Mouse (Mus musculus): ENCODE results near the gene Ovca2. TPM values are rescaled to one million over a fixed set of nuclear protein-coding genes. Genes with fewer than 3 reads are reported as not detected.

The Ovca2 gene
- total RNA-seq, 2 experiments from 2014 or later: 8.1 to 8.7 TPM

DNA sequence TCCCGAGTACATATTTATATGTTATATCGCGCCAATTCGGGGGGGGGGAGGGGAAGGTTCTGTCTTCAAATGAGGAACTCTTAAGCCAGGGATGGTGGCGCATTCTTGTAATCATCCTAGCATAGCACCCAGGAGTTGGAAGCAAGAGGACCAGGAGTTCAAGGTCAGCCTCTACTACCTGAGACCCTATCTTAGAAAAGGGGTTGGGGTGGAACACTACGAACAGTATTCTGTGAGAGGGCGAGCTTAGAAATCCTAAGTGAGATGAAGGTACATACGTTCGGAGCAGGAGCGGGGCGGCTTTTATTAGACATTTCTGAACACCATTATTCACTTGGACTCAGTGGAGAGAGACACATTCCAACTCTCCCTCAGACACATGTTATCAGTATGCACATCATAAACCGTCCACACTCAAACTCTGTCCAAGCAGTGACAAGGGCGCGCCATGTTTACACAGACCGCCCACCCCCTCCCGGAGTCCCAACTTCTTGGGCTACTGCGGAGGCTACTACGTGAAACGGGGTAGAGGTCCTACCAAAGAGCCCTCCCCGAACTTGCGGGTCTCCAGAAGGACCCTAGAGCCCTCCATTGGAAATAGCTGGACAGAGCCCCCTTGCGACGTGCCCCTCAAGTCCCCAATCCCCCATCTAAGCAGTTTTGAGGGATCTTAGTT, 9.1 kb downstream of the Ovca2 start, which contains the start of gene Hic1:
Gene Hic1 (minus strand): TSS at position 115 of the 676 bp plus-strand sequence.
- DNase-seq: no peak

DNA sequence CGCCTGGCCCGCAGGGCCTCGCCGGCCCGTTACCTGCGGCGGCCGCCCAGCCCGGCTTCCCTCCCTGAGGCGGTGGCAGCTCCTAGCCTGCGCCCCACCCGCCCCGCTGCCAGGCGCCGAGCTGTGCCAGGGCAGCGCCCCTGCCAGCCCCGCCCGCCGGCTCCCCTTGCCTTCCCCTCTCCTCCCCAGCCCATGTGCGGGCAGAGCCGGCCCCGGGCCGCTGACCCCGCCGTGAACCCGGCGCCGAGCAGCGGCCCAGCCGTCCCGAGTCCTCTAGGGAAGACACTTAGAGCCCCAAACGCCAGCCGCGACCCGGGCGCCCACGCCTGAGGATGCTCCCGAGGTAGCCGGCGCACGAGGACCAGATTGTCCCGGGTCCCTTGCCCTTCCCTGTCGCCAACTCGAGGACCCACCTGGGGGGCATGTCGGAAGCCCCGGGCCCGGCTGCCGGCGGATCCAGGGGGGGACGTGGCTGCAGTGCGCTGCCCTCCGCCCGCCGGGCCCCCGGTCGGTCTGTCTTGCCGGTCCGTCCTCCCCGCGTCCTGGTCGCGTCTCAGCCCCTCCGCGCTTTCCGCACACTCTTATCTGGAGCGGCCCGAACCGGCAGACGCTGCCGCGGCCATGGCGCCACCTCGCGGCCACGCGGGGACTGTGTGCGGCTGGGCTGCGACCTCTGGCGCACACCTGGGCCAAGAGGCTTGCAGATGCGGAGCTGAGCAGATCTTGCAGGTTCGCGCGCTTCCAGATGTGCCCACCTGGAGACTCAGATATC, 9.9 kb downstream of the Ovca2 start:
- DNase-seq: peak; percentile 94

DNA sequence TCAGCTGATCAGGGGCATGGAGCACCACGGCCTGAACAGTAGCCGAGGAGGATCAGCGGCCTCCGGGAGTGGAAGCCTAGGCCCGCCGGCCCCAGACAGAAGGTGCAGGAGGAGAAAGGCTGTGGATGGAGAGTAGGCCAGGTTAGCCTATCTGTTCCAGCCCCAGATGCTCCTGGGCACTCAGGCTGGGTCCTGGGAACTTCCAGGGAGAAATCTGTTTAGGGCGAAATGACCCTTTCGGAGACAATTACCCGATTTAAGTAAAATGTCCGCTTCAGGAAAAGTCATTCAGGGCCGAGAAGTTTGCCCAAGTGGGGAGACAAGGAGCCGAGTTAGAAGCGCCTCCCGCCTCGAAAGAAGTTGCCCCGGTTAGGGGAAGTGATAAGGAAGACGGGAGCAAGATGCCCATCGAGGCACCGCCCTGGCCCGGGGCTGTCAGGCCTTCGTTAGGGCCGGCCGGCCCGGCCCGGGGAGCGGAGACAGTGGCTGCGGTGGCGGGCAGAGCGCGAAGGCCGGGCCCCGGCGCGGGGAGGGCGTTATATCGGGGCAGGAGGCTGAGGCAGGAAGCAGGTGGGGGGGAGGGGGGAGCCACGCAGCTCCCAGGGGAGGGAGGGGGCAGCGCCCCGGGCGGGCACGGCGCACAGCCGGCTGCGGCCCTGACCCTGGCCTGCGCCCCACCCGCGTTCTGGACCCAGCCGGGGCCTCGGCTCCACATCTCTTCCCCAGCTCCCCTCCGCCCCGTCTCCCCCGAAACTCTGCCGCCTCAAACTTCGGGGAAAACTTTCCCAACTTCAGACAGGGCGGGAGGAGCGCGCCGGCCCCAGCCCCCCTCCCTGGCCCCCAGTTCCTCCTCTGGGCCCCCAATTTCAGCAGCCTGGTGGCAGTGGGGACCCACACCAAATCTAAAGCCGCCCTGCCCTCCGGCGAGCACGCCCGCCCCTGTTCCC, 10.7 kb downstream of the Ovca2 start:
- DNase-seq: peak; percentile 66

DNA sequence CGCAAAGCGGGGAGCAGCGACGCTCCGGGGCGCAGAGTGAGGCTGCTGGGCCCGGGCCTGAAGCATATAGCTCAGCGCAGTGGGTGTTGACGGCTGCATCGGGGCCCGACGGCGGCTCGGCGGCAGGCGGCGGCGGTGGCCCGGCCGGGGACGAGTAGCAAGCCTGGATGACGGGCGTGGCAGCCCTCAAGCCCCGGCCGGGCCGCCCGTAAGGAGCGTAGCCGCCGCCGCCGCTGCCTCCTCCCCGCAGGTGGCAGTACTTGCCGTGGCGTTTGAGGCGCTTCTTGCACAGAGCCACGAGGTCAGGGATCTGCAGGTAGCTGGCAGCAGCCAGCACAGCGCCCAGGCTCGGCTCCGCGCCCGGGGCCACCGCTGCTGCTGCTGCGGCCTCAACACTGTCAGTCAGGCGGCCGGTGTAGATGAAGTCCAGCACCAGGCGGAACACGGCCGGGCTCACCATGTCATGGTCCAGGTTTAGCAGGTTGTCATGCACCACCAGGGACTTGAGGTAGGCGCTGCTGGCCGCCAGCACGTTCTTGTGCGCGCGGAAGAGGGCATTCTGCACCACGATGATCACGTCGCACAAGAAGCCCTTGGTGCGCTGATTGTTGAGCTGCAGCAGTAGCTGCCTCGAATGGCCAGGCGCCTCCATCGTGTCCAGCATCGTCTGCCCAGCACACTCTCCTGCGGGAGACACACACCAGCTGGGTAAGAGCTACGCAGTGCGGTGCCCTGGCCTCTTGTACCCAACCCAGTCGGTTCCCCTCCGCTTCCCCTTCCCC, 11.6 kb downstream of the Ovca2 start:
- DNase-seq: peak; percentile 59

DNA sequence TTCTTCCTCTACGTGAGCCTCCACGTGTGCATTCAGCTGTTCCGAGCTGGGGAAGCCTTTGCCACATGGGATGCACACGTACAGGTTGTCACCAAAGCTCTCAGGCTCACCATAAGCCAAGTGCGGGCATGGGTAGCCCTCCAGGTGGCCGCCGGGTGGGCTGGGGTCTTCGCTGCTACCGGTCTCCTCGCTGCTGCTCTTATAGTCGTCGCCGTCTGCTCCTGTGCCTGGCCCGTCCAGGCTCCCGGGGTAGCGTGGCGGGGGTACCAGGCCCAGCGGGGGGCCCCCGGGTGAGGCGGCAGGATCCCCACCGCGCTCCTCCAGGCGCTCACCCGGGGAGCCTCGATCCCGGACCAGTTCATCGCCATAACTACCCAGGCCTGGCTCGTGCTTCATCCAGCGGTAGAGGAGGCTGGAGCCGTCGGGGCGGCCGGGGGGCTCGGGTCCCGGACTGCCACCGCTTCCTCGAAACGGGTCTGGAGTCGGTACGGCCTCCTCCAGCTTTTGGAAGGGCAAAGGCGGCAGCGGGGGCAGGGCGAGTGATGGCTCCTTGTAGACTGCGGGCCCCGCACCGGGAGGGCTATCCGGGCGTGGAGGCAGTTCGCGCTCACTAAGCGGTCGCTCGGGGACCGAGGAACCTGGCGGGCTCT, 12.3 kb downstream of the Ovca2 start:
- DNase-seq: peak; percentile 47

DNA sequence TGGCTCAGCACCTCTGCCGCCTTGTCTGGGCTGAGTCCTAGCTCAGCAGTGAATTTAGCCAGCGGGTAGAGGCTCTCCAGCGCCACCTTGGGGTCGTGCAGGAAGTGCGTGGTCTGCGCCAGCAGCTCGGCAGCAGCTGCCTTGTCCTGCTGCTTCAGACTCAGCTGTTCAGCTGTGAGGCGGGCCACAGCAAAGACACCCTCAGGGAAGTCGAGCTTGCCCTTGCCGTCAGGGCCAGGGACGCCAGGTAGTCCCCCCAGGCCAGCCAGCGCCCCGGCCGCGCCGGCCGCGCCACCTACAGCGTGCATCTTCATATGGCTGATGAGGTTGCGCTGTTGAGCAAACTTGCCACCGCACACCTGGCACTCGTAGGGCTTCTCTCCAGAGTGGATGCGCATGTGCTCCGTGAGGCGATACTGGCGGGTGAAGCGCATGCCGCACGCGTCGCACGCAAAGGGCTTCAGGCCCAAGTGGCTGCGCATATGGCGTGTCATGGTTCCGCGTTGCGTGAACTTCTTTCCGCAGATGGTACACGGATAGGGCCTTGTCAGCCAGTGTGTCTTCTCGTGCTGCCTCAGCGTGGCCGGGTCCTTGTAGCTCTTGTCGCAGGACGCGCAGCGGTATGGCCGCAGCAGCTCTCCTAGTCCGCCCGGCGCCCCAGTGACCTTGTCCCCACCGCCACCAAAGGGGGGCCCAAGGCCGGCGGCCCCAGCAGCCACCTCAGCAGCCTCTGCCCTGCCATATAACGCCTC, 13.0 kb downstream of the Ovca2 start:
- DNase-seq: peak; percentile 89

DNA sequence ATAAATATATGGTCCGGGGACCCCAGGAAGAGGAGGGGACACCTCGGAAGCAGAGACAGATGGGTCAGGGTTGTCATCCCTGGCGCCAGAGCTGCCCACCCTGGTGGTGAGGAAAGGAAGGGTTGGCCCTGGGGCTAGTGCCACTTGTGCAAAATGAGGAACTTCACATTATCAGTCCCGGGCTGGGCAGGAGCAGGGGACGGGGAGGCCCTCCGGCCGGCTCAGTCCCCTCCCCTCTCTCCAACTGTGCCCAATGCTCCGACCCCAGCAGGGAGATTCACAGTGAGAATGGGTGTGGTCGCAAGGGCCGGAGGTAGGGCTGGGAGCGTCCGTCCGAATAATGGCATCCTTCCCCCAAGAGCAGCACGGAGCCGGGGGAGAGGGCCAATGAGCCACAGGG, 13.9 kb downstream of the Ovca2 start:
- no peak for DNase-seq

DNA sequence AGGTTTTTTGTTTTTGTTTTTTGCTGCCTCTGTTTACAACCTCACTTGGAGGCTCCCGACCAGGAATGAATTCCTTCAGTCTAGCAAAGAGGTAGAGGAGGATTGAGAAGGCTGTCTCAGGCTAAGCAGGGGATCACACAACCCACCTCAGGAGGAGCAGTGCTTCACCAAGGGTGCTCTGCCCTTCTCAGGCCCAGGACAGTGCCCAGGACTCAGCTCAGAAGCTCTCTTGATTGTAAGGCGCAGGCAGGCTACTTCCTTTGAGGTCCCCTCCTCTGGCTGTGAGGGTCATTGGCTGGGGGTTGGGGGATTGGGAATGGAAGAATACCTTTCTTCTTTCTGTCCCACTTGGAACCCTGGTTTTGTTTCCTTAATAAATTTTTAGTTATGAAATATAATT, 14.6 kb downstream of the Ovca2 start:
- no peak for DNase-seq

DNA sequence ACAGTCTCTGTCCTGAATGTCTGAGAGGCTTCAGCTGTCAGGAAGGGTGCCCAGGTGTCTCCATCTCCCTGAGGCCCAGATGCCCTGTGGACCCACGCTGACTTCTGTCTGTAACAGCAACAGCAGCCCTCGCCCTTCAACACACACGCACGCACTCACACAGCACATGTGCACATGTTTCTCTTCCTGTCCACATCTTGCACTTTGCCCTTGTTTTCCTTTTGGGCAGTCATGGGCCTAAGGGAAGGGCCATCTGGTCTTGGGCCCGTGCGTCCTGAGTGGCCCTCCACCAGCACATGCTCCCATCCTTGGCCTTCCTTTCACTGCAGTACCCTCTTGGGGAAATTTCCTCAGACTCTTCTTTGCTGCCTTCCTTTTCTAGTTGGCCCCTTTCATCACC, 15.3 kb downstream of the Ovca2 start:
- DNase-seq: no peak

DNA sequence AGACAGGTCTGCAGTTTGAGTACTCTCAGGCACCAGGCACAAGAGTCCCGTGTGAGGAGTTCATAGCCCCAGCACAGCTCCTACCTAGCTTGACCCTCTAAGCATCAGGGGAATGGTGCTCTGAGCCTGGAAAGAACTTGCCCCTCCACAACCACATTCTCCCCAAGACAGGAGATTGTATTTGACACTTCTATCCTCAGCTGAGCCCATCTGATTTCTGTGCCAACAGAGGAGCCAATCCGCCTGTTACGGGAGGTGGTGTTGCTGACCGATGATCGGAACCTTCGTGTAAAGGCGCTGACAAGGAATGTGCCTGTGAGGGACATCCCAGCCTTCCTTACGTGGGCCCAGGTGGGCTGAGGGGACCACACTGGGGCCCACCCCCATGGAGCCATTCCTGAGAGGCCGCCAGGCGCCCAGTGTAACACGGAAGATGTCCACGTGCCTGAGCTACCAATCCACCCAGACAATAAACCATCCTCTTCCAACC, 16.0 kb downstream of the Ovca2 start:
- no peak for DNase-seq

DNA sequence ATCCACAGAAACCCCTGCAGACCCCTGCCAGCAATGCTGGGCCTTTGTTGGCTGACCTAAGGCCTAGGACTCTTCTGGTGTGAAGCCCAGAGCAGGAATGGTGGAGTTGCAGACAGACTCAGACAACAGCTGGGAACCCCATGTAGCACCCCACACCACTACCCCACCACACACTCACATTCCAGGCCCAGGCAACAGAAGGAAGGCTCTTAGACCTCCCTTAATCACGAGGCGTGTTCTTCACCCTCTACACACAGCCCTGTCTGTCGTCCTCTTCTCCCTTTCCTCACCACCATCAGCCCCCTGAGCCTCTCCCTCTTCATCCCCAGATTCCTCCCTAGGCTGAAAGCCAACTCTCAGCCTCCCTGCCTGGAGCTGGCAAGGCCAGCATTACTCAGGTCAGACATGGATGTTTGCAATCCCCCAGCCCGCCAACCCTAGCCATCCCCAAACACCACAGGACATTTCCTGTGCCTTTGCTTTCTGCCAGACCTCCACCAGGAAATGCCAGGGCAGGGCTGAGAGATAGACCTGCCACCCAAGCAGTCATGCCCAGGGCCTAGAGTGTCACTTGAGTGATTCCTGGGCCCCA, 17.1 kb downstream of the Ovca2 start:
- peak; percentile 46 for DNase-seq

DNA sequence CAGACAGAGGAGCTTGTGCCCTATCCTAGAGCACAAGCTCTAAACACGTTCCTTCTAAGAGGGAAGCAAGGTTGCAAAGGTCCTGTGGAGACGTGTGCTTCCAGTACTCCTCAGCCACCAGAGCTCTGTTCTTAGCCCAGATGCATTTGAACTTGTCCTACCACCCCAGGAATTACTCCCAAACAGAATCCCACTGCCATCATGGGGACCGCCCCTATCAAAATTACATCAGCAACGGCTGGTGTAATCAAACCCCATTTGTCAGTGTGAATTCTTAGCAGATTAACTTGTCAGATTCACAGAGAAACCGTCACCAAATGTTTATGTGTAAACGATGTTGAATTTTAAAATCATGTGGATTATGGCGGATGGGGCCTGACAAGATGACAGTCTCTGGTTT, 17.7 kb downstream of the Ovca2 start:
- no peak for DNase-seq

DNA sequence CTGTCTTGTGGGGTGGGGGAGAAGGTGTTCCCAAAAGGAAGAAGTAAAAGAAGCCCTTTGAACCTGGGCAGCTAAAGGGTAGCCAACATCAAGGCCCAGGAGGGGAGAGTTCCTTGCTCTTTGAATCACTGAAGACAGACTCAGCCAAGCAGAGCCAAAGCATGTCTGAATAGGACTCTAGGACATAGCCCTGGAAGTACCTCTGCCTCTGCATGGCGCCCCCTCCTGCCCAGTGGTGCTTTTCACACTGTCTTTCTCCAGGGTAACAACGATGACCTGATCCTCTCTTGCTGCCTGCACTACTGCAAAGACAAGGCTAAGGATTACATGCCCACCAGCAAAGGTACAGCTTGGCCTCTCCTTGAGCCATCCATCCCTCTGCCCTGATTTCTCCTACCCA, 19.1 kb downstream of the Ovca2 start:
- peak; percentile 79 for DNase-seq

DNA sequence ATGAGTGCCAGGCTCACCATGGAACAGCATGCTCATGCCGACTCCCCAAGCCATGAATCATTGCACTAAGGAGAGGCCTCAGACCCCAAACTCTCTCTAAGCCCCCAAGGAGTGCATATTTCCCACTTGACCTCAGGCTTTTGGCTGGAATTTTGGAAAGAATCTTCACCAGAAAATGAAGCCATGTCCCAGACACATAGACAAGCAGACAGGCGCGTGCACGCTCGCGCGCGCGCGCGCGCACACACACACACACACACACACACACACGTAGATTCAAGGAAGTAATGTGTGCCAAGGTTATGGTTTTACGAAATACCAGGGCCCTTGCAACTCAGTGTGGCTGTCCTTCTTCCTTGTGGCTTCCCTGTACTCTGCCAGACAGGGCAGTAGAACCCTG, 20.2 kb downstream of the Ovca2 start:
- peak; percentile 50 for DNase-seq

DNA sequence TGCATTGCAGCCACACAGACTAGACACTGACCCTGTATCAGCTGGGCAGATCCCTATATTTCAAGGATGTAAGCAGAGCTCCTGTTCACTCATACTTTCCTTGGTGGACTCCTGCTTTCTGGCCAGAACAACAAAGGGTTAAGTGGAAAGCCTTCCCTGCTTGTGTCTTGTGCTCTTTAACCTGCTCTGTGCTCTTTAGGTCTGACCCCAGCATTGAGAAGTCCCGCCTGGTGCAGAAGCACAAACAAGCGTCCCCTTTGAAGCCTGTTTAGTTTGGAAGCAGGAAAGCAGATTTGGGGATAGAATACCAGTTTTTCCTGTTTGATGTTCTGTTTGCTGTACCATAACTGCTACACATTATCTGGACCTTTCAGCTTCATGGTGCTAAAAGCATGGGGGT, 20.7 kb downstream of the Ovca2 start:
- DNase-seq: no peak

DNA sequence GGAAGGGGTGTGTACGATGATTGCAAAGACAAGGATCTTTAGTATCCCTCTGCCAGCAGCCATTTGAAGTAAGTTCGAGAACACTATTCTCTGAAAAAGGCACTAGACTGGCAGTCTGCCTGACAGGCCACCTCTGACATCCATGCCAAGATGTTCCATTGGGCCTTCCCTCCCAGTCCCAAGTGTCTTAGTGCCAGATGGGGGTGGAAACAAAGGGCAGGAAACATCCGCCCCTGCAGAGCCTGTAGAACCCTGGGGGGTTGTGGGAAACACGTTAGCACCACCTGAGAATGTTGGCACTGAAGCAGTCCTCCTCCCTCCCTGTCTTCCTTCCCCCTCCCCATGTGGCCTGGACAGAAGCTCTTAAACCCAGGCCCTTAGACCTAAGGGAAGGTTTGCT, 21.6 kb downstream of the Ovca2 start:
- peak; percentile 35 for DNase-seq

DNA sequence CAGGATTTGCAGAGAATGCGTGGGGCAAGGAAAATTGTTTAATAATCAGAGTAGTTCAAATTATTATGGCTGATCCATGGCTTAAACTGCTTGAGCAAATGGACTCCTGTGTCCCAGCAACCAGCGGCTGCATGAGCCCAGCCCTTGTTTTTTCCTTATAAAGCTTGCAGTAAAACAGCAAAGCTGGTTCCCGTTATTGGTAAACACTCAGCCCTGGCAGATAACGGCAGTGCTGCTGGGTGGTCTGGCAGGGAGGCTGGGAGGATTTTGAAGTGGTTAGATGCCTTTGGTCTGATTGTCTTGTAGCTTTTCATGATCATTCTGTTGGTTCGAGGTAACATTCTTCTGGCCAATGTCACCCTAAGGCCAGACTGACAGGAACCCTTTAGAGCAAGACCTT, 22.2 kb downstream of the Ovca2 start:
- DNase-seq: no peak

DNA sequence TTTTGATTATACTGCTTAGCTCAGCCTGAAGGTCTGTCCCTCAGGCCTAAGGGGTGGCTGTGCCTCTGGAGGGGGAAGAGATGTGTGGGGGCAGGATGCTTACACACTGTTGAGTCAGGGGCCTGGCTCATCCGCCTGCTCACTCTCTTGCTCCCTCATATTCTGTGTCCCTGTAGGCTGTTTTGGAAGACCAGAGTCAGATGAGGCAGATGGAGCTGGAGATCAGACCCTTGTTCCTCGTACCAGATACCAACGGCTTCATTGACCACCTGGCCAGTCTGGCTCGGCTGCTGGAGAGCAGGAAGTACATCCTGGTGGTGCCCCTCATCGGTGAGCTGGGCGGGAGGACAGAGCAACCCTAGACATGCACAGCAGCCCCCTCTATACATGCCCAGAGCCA, 22.6 kb downstream of the Ovca2 start:
- DNase-seq: peak; percentile 9

DNA sequence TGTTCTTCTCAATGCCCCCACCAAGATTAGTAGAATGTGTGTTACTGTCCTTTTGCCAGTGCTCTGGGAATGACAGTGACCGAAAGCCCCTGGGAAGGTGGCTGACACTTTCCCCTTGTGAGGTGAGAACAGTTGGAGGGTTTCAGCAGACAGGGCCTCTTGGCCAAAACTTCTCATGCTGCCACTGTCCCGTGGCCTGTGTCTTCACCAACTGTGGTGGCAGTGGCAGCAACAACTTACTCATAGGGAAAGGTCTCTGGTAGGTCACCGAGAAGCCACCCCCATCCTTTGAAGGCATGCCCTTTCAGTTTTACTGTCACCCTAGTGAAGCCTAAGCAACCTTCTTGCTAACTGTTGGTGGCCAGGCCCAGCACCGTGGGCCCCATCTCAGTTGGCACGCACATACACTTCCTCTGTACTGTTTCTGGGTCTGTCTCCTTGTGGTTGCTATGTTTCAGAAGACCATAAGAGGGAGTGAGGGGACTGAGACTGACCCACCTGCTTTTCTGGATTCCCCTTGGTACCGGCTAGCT, 24.5 kb downstream of the Ovca2 start:
- DNase-seq: peak; percentile 11
